Mouse (Mus musculus): ENCODE results near the gene 0610012G03Rik.

DNA sequence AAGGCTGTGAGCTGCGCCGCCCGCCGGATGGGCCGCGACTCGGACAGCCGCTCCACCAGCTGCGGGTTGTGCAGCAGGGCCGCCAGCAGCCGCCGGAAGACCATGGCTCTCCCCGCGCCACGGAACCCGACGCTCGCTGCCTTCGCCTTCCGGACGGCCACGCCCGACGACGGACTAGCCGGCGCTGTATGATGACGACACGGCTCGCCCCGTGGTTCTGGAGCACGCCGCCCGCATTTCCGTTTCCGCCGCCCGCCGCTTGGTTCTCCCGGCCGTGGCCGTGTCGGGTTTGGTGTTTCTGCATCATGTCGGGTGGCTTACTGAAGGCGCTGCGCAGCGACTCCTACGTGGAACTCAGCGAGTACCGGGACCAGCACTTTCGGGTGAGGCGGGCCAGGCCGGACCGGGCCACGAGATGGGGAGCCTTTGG is at the start of gene 0610012G03Rik, which contains the start of gene Ncbp2:
- no peak for TF ChIP-seq GATA2 (IDR thresholded peaks at IDR 0.05; ENCODE audit: borderline replicate concordance, low read depth, low read length)
- no peak for TF ChIP-seq CTCF (IDR thresholded peaks at IDR 0.05; ENCODE audit: low read depth, low read length)

Data from G1E (cell line).